Mouse (Mus musculus) small intestine, adult 2 months (tissue): Measurements from ENCODE around the gene Mad1l1.

Experiments used
- CTCF ChIP-seq: fragments of 200-500 bp; IDR thresholded peaks from 2 replicates; pipeline ENCODE4 v1.5.1; 2012; ENCODE audit warnings: low read depth, mild to moderate bottlenecking, control low read depth, inconsistent platforms, low read length, moderate library complexity, mixed read lengths; ENCODE audit not compliant: insufficient replicate concordance, insufficient read length; ENCODE audit errors: extremely low read depth
- POLR2A ChIP-seq: fragments of 200-500 bp; IDR thresholded peaks from 2 replicates; pipeline ENCODE4 v1.6.1; 2012; ENCODE audit warnings: low read depth, mild to moderate bottlenecking, control low read depth, inconsistent platforms, low read length, moderate library complexity

DNA sequence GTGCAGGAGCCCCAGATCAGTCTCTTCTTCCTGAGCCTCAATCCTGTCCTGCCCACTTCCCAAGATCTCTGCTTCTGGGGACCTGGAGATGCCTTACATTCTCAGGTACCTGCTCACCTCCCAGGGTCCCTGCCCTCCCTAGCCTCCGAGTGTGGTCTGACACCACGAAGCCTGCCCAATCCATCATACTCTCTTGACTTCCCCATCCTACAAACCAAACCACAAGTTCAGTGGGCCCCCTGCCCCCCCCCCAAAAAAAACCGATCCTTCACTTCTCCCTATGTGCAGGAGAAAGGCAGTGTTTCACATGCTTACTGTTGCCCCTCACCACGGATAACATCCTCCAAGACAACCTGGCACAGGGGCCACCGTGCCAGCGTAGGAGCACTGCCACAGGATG, 90.5 kb downstream of the Mad1l1 start:
- TF ChIP-seq CTCF (no peak), POLR2A (no peak)
